Mouse (Mus musculus): ENCODE data around the gene Btbd3. TPM values are rescaled to one million over a fixed set of nuclear protein-coding genes. Genes with fewer than 3 reads are reported as not detected.
"Not testable (repeated sequence)": the region's sequence is repeated elsewhere in the genome, so short reads cannot be mapped to it uniquely, and the experiment has no call there.

Gene Btbd3
- polyA plus RNA-seq, 1 experiment from 2014 or later, result 2.2 TPM

DNA sequence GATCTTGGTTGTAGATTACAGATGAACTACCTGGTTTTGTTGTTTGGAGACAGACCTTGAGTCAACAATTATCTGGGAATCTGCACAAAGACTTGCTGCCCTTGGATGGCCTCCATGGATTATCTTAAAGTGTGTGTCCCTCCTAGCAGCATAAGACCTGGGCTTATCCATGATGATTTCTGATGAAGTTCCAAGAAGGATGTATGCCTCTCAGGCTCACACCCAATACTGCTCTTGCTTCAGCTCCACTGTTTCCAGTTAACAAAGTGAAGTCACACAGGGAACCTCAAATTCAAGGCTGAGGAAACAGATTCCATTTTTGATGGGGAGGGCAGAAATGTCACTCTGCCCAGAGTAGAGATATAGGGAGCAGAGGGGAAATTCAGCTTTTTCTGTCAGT lies 64.0 kb downstream of the Btbd3 start:
- H3K4me3 ChIP-seq (ENCODE audit: low read depth, low read length), result no peak overlapping the region
- H3K4me2 ChIP-seq (ENCODE audit: low read depth, low read length), result no peak overlapping the region
- H3K9ac ChIP-seq (replicated peaks), result no peak overlapping the region
- ATAC-seq (no peak), DNase-seq (no peak)
- H3K27ac ChIP-seq (ENCODE audit: low read depth), result no peak overlapping the region
- H3K9me3 ChIP-seq (ENCODE audit: low read length), result no peaks in the 10 kb centered on the region
- H3K36me3 ChIP-seq (replicated peaks; ENCODE audit: insufficient read depth, low read length), result no peaks in the 10 kb centered on the region
- H3K4me1 ChIP-seq (ENCODE audit: insufficient read depth), result no peaks in the 10 kb centered on the region
- no peaks in the 10 kb centered on the region for H3K27me3 ChIP-seq (ENCODE audit: insufficient read depth, low read length)
- TF ChIP-seq EP300 (IDR thresholded peaks at IDR 0.05; ENCODE audit: low read depth) (no peak), CTCF (IDR thresholded peaks at IDR 0.05; ENCODE audit: low read depth) (no peak)

DNA sequence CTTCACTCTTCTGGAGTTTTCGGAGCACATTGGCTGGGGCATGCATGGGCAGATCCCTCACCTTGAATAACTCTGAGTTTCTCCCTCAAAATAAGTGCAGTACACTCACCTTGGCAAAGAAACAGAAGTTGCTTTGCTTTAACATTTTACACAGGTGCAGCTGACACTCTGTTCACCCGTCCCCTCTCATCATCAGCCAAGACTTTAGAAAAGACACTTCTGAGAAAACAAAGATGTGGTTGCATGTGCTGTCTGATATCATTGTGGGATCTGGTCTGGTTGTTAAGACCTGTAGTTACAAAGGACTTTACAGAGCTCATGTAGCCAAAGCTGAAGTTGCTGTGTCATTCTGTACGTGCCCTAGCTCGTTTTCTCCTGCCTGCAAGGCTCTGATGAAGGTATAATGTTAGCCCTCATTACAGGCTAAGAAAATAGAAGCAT lies 64.7 kb downstream of the Btbd3 start:
- no peak overlapping the region for H3K9ac ChIP-seq (replicated peaks)
- WGBS (ENCODE audit: insufficient replicate concordance), result 56% methylated on average over 4 of the region's 4 CpGs
- TF ChIP-seq EP300 (IDR thresholded peaks at IDR 0.05; ENCODE audit: low read depth), result no peak
- TF ChIP-seq CTCF (IDR thresholded peaks at IDR 0.05; ENCODE audit: low read depth), result no peak
- no peaks in the 10 kb centered on the region for H3K27me3 ChIP-seq (ENCODE audit: insufficient read depth, low read length)
- no peaks in the 10 kb centered on the region for H3K4me1 ChIP-seq (ENCODE audit: insufficient read depth)
- H3K4me3 ChIP-seq (ENCODE audit: low read depth, low read length), result no peak overlapping the region
- no peak overlapping the region for H3K4me2 ChIP-seq (ENCODE audit: low read depth, low read length)
- H3K36me3 ChIP-seq (replicated peaks; ENCODE audit: insufficient read depth, low read length), result no peaks in the 10 kb centered on the region
- ATAC-seq (no peak), DNase-seq (no peak)
- no peaks in the 10 kb centered on the region for H3K9me3 ChIP-seq (ENCODE audit: low read length)
- H3K27ac ChIP-seq (ENCODE audit: low read depth), result no peak overlapping the region

DNA sequence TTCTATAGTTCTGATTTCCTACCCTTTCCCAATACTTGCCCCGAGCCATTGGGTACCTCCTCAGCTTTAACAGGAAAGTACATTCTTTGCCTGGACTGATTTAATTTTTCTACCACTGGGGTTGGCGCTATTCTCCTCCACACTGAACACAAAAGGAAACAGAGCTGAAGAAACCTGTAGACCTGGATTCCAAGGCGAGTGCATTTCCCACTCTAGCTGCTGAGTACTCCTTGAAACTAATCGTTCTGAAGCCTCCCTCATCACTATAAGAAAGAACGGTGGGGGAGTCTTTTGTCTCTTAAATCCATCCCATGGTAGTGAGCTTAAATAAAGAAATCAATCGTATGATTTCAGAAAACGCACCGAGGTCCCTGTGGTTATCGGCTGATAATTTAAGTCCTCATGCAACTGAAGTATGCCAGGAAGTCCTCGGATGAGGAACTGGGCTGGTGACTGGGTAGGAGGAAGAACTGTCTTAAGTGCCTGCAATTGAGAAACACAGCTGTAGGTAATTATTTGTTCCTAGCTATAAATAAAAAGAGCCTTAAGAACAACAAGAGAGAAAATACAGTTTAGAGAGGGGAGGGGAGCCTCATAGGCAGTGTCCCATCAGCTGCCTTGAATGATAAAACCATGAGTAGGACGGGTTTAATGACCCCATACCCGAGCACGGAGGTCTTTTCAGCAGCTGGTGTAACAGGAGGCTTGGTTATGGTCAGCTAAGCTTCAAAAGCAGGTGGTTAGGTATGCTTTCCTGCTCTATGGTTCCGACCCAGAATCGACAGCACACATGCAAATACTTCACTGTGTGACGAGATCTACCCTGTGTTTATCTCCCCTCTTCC lies 66.1 kb downstream of the Btbd3 start:
- Histone ChIP-seq H3K4me3 (ENCODE audit: low read depth, low read length) (no peak overlapping the region), H3K36me3 (replicated peaks; ENCODE audit: insufficient read depth, low read length) (no peaks in the 10 kb centered on the region), H3K4me2 (ENCODE audit: low read depth, low read length) (no peak overlapping the region), H3K27ac (ENCODE audit: low read depth) (no peak overlapping the region), H3K27me3 (ENCODE audit: insufficient read depth, low read length) (no peaks in the 10 kb centered on the region), H3K9ac (replicated peaks) (no peak overlapping the region), H3K9me3 (ENCODE audit: low read length) (no peaks in the 10 kb centered on the region), H3K4me1 (ENCODE audit: insufficient read depth) (no peaks in the 10 kb centered on the region)
- ATAC-seq (no peak), DNase-seq (no peak)
- TF ChIP-seq EP300 (IDR thresholded peaks at IDR 0.05; ENCODE audit: low read depth), result no peak
- TF ChIP-seq CTCF (IDR thresholded peaks at IDR 0.05; ENCODE audit: low read depth), result no peak
- WGBS (ENCODE audit: insufficient replicate concordance), result 61% methylated on average over 16 of the region's 16 CpGs

DNA sequence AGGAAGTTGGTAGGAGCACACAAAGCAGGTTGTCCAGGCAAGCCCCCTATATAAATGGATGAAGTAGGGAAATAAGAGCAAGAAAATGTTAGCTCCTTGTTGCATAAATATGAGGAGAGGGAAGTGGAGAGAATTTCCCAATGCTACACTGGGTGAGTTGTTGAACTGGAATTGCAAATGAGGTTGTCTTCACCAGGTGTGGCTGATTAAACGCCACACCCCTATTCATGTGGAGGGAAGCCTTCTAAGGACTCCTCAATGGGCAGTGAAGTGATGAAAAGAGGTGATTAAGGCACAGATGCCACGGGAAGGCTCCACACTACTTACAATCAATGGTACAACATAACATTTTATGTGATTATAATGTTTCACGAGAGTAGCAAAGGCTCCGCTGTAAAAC lies 70.0 kb downstream of the Btbd3 start:
- no peak overlapping the region for H3K4me3 ChIP-seq (ENCODE audit: low read depth, low read length)
- H3K27ac ChIP-seq (ENCODE audit: low read depth), result no peak overlapping the region
- no peak overlapping the region for H3K9ac ChIP-seq (replicated peaks)
- 68% methylated on average over 4 of the region's 4 CpGs for WGBS (ENCODE audit: insufficient replicate concordance)
- H3K27me3 ChIP-seq (ENCODE audit: insufficient read depth, low read length), result no peaks in the 10 kb centered on the region
- H3K9me3 ChIP-seq (ENCODE audit: low read length), result no peaks in the 10 kb centered on the region
- H3K4me1 ChIP-seq (ENCODE audit: insufficient read depth), result no peaks in the 10 kb centered on the region
- no peaks in the 10 kb centered on the region for H3K36me3 ChIP-seq (replicated peaks; ENCODE audit: insufficient read depth, low read length)
- TF ChIP-seq CTCF (IDR thresholded peaks at IDR 0.05; ENCODE audit: low read depth), result no peak
- no peak for TF ChIP-seq EP300 (IDR thresholded peaks at IDR 0.05; ENCODE audit: low read depth)
- no peak overlapping the region for H3K4me2 ChIP-seq (ENCODE audit: low read depth, low read length)
- ATAC-seq (no peak), DNase-seq (no peak)

DNA sequence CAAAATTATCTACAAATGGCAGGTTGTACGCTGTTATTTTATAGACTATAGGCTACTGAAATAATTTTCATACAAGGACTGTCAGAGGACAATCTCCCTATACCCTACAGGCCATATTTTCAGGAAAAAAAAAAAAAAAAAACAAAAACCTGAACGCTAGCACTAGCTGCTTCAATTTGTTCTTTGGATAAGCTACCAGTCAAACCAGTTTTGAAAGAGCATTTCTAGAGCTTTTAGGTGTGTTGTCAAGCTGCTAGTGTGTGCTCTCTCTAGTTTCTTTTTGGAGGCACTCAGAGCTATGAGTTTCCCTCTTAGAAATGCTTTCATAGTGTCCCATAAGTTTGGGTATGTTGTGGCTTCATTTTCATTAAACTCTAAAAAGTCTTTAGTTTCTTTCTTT lies 77.8 kb downstream of the Btbd3 start:
- 61% methylated on average over 2 of the region's 2 CpGs for WGBS (ENCODE audit: insufficient replicate concordance)

DNA sequence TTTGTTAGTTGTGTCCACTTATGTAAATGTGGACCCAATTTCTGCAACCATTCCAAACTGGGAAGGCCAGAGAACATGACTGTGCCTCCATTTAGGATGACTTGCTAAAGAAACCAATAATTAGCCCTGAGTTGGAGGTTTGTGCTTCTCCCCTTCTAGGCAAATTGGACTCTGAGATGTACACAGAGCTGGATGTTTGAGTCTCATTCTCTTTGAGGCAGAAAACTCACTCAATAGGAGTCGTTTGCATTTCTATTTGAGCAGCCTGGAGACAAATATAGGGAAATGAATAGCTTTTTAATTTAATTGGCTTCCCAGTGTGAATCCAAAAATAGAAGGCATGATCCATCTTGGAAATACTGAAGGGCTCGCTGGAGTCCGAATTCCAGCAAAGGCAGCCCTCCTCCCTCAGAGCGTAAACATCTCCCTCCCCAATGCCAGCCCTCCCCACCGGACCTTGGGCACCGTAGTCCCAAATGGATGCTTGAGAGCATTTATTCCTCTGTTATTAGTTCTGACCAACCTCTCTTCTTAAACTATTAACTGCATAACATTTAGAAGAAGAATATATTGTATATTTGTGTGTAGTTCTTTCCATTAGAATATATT lies 81.6 kb downstream of the Btbd3 start:
- ATAC-seq (no peak), DNase-seq (no peak)
- Histone ChIP-seq H3K27me3 (ENCODE audit: insufficient read depth, low read length) (no peaks in the 10 kb centered on the region), H3K27ac (ENCODE audit: low read depth) (no peak overlapping the region), H3K9me3 (ENCODE audit: low read length) (no peaks in the 10 kb centered on the region), H3K4me3 (ENCODE audit: low read depth, low read length) (no peak overlapping the region), H3K4me2 (ENCODE audit: low read depth, low read length) (no peak overlapping the region), H3K9ac (replicated peaks) (no peak overlapping the region), H3K36me3 (replicated peaks; ENCODE audit: insufficient read depth, low read length) (no peaks in the 10 kb centered on the region), H3K4me1 (ENCODE audit: insufficient read depth) (no peaks in the 10 kb centered on the region)
- 81% methylated on average over 6 of the region's 6 CpGs for WGBS (ENCODE audit: insufficient replicate concordance)
- no peak for TF ChIP-seq EP300 (IDR thresholded peaks at IDR 0.05; ENCODE audit: low read depth)
- no peak for TF ChIP-seq CTCF (IDR thresholded peaks at IDR 0.05; ENCODE audit: low read depth)

More for the DNA sequence above, 77.8 kb downstream of the Btbd3 start:
- H3K4me1 ChIP-seq (ENCODE audit: insufficient read depth); H3K4me3 ChIP-seq (ENCODE audit: low read depth, low read length); ATAC-seq; H3K9me3 ChIP-seq (ENCODE audit: low read length); H3K27ac ChIP-seq (ENCODE audit: low read depth); H3K27me3 ChIP-seq (ENCODE audit: insufficient read depth, low read length); H3K9ac ChIP-seq (replicated peaks); H3K36me3 ChIP-seq (replicated peaks; ENCODE audit: insufficient read depth, low read length); H3K4me2 ChIP-seq (ENCODE audit: low read depth, low read length); DNase-seq: not testable (repeated sequence)

All from liver, postnatal 0 days (tissue).